Mouse (Mus musculus) bone marrow macrophage, adult 2 months (primary cell): ENCODE measurements around the gene Gm49486.

Experiments used
- CTCF ChIP-seq: IDR thresholded peaks from 2 replicates; pipeline ENCODE4 v1.5.1; 2012; ENCODE audit warnings: low read depth, mild to moderate bottlenecking, low read length, moderate library complexity
- POLR2A ChIP-seq: IDR thresholded peaks from 2 replicates; pipeline ENCODE4 v1.6.1; 2012; ENCODE audit warnings: mild to moderate bottlenecking, low read depth, low read length, borderline replicate concordance

- no peak for TF ChIP-seq CTCF
- no peak for TF ChIP-seq POLR2A
Measured at GRCm38 (mm10) chr15:79283371-79283770, 54.2 kb downstream of the Gm49486 start.
